Mouse (Mus musculus) embryo, embryonic 11 days (tissue): ENCODE measurements around the gene Ralgapa2.
A peak's percentile ranks its signal among the peaks of the same experiment; 100 is the strongest.
"Not testable (repeated sequence)": the region's sequence is repeated elsewhere in the genome, so short reads cannot be mapped to it uniquely, and the experiment has no call there.

Experiments used
- DNase-seq: peaks from one replicate; pipeline ENCODE4 v3.0.0-alpha.2; 2015

Gene Ralgapa2

DNA sequence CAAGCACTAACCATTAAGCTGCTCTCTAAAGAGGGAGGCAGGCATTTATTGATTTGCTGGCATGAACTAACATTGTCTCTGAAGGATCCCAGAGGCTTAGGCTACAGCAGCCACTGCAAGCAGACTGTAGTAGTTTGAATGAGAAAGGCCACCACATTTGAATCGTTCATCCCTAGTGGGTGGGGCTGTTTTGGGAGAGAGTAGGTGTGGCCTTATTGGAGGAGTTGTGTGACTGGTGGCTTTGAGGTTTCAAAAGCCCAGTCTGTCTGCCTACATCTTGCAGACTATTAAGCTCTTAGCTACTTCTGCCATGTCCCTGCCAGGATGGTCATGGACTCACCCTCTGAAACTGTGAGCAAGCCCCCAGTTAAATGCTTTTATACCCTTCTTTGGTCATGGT, 15.1 kb downstream of the Ralgapa2 start:
- DNase-seq: no peak

DNA sequence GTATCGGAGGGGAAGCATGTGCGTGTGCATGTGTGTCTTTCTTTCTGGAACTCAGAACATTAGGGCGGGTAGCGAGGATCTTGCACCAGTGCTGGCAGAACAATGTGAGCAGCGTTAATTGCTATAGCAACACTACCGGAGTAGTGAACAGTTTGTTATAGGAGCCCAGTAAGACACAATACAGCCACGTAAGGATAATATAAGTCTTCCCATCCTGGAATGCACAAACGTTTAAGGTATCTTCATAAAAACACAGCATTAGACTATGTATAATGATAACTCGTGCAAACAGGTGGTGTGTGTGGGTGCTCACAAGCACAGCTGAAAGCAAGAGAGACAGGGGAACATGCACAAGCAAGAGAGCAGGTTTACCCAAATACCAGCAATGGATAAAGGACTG, 16.4 kb downstream of the Ralgapa2 start:
- DNase-seq: no peak

DNA sequence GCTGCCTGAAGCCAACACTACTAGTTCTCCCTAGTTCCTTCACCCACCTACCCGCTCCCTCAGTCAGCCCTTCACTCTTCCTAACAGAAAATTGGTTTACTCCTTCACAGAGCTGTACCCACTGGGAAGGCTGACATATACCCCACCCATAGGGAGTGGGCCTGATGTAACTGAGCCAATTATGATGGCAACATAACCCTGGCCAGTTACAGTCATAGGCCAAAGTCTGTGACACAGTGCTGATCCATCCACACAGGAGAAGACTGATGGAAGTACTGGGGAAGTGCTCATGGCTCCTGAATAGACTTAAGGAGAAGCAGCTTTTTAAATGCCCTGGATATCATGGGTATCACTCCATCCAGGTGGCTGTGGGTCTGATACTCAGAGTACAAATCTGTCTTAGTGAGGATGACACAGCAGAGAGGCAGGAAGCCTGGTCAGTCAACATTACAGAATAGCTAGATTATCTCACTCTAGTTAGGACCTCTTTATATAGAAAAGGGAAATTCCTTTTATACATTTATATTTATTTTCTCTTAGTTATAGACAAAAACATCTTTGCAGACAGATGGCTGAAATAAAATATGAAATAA, 18.7 kb downstream of the Ralgapa2 start:
- DNase-seq: no peak

DNA sequence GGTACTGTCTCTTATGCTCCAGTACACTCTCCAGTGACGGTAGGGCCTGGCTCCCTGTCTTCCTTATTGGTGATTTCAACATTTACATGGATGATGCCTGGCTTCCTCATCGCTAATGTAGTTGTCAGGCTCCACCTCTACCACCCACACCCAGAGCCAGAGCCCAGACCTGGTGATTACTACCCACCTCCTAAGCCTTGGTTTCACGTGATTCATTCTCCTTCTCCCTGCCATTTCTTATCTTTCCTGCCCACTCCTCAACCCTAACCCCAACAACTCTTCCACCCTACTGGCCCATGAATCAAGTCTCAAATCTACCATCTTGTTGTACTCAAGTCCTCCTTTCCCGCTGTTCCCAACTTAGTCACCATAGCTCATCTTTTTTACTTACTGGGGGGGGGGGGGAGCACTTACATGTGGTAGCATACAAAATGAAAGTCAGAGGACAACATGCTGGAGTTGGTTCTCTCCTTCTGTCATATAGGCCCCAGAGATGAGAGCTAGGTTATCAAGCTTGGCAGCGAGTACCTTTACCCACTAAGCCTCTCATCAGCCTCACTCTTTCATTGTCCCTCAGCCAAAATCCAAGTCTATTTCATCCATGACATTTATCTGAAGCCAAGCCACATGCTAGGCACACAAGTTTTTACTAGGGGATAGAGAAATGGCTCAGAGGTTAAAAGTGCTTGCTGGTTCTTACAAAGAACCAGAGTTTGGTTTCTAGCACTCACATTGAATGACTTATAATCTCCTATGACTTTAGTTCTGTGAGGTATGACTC, 20.1 kb downstream of the Ralgapa2 start:
- no peak for DNase-seq

DNA sequence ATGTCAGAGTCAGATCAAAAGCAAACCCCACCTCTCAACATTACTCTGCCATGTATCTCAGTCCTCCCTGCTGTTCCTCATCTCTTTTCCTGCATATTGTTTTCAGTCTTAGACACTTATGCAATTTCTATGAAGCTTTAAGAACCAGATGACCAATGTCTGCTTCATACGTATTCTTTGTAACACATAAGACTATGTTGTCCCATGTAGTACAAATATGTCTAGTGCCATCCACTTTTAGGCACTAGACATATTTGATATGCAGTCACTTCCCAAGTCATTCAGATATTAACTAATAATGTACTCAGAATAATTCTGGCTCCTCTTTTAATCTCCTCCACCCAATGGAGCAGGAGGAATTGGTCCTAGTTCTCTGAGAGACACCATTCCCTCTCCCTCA, 21.2 kb downstream of the Ralgapa2 start:
- DNase-seq: no peak

DNA sequence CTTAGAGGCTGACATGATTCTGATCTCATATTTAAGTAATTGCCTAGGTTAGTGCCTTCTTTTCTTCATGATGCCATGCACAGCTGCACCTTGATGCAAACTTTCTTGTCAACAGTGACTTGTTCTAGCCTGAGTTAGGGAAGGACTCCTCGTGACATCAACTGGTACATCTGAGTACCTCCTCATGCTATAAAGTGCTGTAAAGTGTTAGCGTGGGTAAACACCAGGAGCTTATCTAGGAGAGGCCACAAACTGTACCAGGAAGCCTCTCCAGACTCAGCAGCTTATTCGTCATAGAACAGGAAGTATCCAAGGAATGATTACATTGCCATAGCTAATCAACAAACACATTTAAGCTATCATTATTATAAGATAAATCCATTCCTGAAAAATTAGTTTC, 23.9 kb downstream of the Ralgapa2 start:
- DNase-seq: no peak

DNA sequence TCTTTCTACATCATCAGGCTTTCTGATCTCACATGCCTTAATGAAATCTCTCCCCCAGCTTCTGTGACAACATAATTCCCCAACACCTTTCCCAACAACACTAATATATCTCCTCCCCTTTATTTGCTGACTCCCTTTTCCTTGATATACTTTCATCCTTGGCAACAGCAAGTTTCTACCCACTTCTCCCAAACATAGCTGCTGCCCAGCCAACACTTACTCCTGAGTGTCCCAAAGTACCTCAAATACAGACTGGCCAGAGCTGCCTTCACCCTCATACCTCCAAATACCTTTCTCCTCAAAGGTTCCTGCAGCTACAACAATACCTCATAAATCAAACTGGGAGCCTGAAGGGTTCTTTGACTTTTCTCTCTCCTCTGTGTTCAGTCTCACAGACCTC, 29.3 kb downstream of the Ralgapa2 start:
- no peak for DNase-seq

DNA sequence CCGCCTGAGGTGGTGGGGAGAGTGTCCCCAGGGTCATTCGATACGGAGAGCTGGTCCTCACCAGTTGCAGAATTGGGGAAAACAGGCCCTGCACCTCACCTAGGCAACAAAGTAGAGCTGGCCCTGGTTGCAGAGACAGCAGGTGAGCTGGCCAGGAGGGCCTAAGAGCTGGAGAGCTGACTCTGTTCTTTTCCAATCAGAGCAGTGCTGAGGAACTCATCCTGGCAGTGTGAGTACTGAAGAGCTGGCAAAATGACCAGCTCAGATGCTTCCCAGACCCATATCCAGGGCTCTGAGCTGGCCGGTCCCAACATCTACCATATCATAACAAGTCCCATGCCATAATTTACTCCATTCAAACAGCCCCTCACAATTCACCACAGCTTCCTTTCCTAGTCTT, 34.7 kb downstream of the Ralgapa2 start:
- no peak for DNase-seq

DNA sequence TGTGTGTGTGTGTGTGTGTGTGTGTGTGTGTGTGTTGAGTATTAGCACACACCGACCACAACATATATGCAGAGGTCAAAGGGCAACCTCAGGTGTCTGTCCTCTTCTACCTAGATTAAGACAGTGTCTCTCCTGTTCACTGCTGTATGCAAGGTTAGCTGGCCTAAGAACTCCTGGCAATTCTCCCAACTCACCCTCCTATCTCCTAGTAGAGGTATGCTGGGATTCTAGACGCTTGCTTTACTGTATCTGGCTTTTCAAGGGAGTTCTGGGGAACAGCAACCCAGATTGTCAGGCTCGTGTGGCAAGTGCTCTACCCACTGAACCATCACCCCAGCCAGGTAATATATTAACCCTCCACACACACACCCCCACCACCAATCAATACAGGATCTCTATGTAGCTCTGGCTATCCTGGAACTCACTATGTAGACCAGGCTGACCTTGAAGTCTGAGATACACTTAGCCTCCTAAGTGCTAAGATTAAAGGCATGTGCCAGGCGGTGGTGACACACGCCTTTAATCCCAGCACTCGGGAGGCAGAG, 35.6 kb downstream of the Ralgapa2 start:
- DNase-seq: no peak

DNA sequence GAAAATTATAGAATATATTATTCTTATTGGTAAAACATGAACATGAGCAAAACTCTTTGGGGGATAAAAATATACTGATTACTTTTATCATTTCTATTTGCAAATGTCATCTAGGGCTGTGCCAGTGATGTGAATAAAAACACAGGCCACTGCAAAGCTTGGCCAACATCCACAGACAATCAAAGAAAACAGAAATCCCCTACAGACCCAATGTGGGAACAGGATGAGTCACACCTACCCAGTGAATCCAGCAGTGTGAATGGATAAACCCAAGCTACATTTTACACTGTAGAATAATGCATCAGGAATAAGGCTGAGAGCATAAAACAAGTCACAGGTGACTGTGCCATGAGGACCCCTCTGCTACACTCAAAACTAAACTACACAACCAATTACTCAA, 36.1 kb downstream of the Ralgapa2 start:
- DNase-seq: no peak

DNA sequence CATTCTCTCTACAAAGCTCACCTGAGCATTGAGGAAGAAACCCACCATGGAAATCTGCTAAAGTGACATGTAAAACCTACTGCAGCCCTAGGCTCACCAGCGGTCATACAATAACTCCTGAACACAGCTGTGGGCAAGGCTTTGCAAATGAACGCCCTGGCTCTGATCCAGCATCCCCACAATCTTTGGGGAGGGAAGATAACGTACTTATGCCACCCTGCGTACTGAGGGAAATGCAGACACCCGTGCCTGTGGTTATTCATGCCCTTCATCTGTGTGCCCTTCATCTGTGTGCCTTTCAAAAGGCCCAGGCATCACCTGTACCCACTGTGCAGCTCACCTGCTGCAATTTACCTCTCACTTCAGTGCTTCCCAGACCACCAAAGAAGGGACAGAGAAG, 41.2 kb downstream of the Ralgapa2 start:
- no peak for DNase-seq

DNA sequence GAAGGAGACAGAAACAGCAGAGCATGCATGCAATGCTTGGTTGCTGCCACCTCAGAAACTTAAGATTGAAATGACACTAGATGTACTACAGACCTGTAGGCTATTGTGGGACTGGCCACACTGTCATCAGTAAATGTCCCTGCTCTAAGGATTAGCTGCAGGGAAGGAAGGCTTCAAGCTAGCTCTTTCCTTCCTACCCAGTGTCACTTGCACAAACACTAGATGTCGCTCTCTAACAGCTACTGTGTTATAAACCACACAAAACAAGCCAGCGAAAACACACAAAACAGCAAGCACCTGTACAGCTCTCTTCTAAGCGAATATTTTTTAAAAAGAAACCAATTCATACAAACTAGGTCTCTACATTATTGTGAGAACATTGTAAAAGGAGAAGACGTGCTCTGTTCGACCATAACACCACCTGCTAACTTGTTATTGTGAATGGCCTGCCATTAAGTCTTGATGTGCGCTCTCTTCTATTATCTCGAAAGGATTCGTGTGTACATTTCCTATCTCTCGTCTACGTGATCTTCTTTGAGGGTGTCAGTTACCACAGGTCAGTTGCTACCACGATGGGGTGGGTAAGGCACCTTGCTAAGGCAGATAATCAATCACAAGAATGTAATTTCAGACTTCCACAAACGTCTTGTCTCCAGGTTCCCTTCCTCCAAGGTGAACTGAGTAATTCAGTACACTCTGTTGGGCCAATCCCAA, 42.3 kb downstream of the Ralgapa2 start:
- peak; percentile 68 for DNase-seq

DNA sequence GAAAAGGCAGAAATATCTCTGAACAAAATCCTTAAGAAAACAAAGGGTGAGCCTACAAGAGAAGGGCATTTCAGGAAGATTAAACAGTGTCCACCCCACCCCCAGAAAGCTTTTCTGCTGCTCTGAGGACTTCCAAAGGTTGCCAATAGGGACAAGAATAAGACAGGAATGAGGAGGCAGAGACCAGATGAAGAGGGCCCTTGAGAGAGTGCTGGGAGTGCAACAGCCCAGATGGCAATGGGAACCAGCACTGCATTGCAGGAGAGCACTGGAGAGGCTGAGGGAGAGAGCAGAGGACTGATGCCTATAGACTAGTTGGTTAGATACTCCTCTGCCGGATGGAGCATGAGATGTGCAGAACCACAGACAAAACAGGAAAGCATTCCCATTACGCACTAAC, 43.2 kb downstream of the Ralgapa2 start:
- no peak for DNase-seq

DNA sequence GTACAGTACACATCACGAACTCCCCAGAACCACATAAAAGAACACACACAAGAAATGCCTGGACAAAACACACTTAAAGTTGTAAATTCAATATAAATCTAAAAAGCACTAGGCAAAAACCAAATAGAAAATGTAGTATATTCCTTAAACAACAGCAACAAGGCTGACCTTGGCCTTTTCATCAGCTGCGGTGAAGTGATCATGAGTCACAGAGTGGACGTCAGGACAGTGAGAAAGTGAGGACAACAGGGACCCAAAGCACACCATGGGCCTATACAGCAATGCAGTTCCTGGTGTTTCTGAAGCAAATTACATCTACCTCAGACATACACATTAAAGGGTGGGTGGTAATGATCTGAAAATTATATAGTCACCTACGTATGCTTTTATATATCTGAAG, 44.1 kb downstream of the Ralgapa2 start:
- DNase-seq: no peak

DNA sequence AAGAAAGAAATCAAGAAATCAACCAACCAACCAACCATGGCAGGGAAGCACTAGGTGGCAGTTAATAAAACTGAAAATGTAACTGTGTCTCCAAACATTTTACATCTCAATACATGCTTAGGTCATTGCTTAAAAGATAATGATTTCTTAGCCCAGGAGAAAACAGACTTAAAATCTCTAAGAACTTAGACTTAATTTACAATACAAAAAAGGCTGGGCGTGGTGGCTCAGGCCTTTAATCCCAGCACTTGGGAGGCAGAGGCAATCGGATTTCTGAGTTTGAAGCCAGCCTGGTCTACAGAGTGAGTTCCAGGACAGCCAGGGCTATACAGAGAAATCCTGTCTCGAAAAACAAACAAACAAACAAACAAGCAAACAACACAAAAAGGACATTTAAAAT, 45.3 kb downstream of the Ralgapa2 start:
- not testable (repeated sequence) for DNase-seq

DNA sequence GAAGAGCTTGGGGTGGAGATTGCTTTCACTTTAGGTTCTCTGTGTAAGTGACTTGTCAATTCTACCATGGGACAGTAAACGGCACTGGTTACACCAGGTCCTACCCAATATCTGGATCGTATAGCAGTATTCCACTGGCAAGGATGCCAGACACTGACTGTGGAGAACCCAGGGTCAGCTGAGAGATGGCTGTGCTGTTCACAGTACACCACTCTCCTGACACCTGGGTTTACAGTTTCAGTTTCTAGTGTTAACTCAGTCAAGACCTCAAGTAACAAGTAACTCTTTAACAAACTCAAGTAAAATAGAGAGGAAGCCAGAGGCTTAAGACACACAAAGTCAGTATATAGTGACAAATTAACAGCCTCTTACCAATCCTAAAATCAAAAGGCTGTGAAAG, 54.6 kb downstream of the Ralgapa2 start:
- no peak for DNase-seq

DNA sequence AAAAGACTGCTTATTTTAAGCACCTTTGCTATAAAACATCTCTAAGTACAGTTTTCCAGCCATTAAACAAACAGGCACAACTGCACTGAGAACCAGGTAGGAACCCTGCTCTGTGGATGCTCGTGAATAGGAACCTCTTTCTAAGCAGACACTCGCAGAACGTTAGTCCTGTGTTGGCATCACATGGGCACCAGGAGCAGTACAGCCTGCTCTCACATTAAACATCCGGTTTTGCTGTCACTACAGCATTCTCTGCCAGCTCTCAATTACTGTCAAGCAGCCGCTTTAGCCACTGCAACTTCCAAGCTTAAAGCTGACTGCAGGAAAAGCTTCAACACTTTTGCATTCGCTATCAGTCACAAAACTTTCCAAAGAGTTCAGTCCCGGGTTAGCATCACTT, 55.5 kb downstream of the Ralgapa2 start:
- no peak for DNase-seq

DNA sequence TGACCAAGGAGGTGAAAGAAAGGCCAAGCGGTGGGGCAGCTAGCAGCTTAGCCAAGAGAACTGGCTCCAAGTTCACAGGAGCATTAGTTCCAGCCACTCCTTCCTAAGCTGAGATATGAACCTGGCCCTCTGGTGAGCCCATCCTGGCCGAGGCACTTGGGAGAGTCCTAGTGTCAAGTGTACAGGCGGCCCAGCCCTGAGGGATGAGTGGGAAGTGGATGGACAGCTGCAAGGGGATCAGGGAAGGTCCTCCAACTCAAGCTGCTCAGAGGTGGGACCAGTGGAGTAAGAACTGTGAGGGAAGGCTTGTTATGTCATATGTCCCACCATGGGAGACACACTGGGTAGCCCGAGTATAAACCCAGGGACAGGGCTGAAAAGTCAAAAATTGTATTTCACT, 56.1 kb downstream of the Ralgapa2 start:
- no peak for DNase-seq

DNA sequence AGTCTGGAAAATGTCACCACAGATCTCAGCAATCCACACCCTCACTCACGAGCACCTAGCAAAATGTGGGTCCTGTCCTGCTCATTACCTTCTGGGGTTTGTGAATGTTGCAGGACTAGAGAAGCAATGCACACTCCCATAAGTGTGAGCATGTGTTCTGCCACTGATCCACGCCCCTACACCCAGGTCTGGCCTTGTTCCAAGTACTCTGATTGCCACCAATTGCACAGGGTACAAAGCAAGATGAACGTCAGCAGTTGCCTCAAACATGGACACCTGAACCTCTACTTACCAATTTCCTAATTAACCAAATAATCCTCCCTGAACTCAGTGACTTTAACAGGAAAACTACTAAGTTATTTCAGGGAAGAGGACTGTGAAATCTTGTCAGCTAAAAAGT, 68.1 kb downstream of the Ralgapa2 start:
- no peak for DNase-seq

DNA sequence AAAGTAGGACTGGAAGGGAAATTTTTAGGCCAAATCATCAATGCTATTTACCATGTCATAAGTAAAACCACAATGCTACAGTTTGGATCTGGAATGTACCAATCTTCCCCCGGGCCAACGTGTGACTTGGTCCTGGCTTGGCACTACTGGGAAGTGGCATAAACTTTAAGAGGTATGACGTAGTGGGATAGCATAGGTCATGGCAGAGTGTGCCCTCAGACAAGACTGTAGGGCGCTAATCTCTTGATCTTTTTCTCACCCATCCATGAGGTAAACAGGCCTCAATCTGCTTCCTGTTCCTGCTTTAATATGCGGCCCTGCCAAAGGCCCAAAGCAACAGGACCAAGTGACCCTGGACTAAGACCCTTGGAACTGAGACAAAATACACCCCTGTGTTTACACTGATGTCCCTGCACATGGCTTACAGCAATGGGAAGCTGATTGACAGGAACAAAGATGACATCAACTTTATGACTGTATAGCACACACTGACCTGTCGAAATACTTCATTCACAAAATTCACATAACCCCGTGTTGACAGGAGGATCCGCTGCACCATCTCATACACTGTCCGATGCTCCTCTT, 68.8 kb downstream of the Ralgapa2 start:
- no peak for DNase-seq

DNA sequence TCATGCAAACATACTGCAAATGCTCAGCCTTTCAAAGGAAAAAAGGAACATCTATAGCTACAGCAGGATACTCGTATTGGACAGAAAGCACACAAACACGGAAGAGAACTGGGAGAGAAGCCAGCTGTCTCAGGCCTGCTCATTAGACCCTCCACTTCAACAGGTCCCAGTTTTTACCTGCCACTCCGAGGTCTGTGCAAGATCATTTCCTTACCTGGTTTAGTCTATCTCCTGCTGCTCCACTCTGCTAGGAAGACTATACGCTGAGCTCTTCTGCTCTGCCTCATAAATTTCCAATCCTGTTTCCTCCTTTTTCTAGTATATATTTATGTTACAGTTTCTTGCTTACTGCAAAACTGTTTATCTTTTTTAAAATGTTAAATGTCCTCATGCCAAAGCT, 70.4 kb downstream of the Ralgapa2 start:
- no peak for DNase-seq

DNA sequence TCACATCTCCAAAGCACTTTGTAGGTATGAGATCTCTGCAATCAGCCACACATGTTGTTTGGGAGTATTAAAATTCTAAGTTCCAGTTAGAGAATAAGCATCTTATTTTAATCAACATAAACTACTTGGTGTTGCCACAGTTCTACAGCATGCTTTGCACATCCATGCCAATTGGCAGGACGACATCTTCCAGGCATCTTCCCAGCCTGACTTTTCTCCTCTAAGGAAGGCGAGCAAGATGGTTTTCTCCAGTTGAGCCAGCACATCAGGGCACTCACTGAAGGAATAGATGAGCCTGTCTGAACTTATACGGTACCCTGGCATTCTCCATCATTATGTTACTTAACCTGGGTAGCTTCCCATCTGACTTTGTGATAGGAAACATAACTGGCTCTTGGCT, 83.4 kb downstream of the Ralgapa2 start:
- no peak for DNase-seq

DNA sequence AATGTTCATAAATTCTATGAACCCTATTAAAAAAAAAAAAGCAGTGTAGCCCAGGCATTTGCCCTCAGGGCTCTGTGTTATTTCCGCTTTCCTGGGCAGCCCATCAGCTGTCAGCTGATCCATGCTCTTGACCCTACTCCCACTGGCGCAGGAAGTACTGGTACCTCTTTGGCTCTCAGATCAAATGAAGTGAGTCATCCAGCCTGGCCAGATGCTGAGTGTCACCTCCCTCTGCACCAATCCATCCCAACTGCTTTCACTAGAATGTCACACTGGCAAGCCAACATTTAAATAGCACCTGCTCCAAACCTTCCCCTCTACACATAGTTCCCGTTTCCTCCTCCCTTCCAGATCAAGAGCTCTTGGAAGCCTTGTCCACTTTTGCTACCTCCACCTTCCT, 84.8 kb downstream of the Ralgapa2 start:
- DNase-seq: no peak

DNA sequence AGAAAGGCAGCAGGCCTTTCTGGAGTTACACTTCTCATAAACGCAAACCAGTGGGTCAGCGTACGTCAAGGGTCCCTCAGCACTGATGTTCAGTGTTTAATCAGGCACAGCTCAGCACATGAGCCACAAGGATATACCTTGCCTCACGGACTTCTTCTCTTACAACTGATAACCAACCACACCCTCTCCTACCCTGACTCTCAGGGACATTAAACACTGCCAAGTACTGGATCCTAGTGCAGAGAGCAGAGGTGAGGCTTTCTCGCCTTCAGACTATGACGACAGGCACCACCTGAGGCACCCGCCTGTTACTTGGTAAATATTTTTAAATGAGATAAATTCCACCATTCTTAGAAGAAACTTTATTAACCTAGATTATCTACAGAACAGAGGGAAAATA, 85.8 kb downstream of the Ralgapa2 start:
- DNase-seq: no peak
